Mouse (Mus musculus) forebrain, embryonic 15.5 days (tissue): ENCODE measurements at regions not wholly inside any gene's neighbourhood (a gene's known extent, or its start where the extent isn't known, plus 50 kb on each side); places are given as distances from the start of the nearest gene placed in this dataset.

ENCODE experiments used
- ATAC-seq: fragments of 200-750 bp; cut with Nextera tagmentation; replicated peaks from 2 replicates; pipeline ENCODE4 v1.8.0; 2017; ENCODE audit warnings: mild to moderate bottlenecking, moderate TSS enrichment, moderate library complexity
- H3K27ac ChIP-seq: fragments of 300-500 bp; sonication (generic); replicated peaks from 2 replicates; pipeline ENCODE4 v1.5.1; 2015; ENCODE audit warnings: mild to moderate bottlenecking, inconsistent platforms
- H3K27me3 ChIP-seq: fragments of 300-500 bp; sonication (generic); 2 replicates; pipeline ENCODE4 v1.6.1; 2015; ENCODE audit warnings: inconsistent platforms
- H3K36me3 ChIP-seq: fragments of 300-500 bp; sonication (generic); 2 replicates; pipeline ENCODE4 v1.6.1; 2015; ENCODE audit warnings: mild to moderate bottlenecking, inconsistent platforms
- H3K4me1 ChIP-seq: fragments of 300-500 bp; sonication (generic); 2 replicates; pipeline ENCODE4 v1.6.1; 2015; ENCODE audit warnings: inconsistent platforms
- H3K4me2 ChIP-seq: fragments of 300-500 bp; sonication (generic); replicated peaks from 2 replicates; pipeline ENCODE4 v1.6.1; 2015; ENCODE audit warnings: mild to moderate bottlenecking, inconsistent platforms
- H3K4me3 ChIP-seq: fragments of 300-500 bp; sonication (generic); 2 replicates; pipeline ENCODE4 v1.5.1; 2015; ENCODE audit warnings: mild to moderate bottlenecking, inconsistent platforms
- H3K9ac ChIP-seq: fragments of 300-500 bp; sonication (generic); replicated peaks from 2 replicates; pipeline ENCODE4 v1.6.1; 2015; ENCODE audit warnings: mild to moderate bottlenecking, inconsistent platforms
- H3K9me3 ChIP-seq: fragments of 300-500 bp; sonication (generic); 2 replicates; pipeline ENCODE4 v1.6.1; 2016; ENCODE audit warnings: inconsistent platforms
- WGBS: fragments of 180-500 bp; shearing (Covaris S2); methylation state at CpG from one replicate; pipeline ENCODE4 v1.1.7; 2015; ENCODE audit warnings: mixed read lengths; 5-methylcytosine and 5-hydroxymethylcytosine counted together

DNA sequence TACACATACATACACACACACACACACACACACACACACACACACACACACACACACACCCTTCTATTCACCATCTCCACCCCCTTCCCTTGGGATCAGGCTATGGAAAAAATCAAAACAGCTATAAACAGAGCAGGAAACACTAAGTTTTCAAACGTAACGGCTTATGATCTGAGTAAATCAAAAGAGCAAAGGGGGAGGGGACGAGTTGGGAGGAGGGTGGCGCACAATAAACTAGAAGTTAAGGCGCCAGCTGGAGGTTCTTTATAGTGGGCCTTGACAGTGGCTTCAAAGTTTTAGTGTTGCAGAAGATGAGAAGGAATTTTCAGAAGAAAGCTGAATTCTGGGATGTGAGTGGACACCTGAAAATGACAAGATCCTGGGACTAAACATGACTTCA lies 116.4 kb upstream of the Sash1 start:
- no peak overlapping the region for H3K4me3 ChIP-seq
- no peak overlapping the region for H3K9ac ChIP-seq
- ATAC-seq: no peak
- H3K27ac ChIP-seq: no peak overlapping the region
- no peak overlapping the region for H3K4me2 ChIP-seq
- 0 out of 2 replicates have a peak, but pooled peaks cover 3% of the 10 kb centered on the region for H3K4me1 ChIP-seq
- 77% methylated on average over 5 of the region's 5 CpGs for WGBS
- H3K27me3 ChIP-seq: no peaks in the 10 kb centered on the region
- H3K36me3 ChIP-seq: no peaks in the 10 kb centered on the region
- no peaks in the 10 kb centered on the region for H3K9me3 ChIP-seq

DNA sequence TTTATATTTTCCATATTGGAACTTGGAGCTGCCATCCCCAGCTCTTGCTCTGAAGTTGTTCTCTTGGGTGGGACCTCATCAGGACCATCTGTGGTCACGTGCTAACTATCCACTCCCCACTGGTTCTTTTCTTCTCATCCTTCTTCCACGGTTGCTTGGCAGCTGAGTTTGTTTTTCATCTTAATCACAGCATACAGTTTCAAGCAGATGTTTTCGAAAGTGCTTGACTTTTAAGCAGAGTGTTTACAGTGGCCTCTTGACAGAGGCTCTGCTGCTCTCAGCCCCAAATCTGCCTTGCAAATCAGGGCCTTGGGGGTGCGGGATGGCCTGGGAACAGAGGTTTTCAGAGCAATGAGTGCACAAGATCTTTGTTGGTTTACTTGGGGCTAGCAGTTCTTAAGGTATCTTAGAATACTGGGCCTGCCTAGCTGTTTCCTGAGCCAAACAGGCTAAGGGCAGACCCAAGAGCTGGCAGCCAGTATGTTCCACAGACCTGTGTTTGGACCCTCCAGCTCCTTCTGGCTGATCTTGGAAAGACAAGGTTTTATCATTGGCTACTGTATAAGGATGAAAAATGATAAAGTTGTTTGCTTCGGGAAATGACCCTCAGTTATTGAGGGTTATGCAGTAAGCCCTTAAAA lies 113.0 kb upstream of the Sash1 start:
- Histone ChIP-seq H3K36me3 (no peaks in the 10 kb centered on the region), H3K4me1 (no peaks in the 10 kb centered on the region), H3K27ac (no peak overlapping the region), H3K9me3 (no peaks in the 10 kb centered on the region), H3K27me3 (no peaks in the 10 kb centered on the region), H3K4me3 (no peak overlapping the region), H3K4me2 (no peak overlapping the region), H3K9ac (no peak overlapping the region)
- peak; percentile 64; the same call in 1 of the 2 replicates for ATAC-seq
- 48% methylated on average over 5 of the region's 5 CpGs for WGBS

DNA sequence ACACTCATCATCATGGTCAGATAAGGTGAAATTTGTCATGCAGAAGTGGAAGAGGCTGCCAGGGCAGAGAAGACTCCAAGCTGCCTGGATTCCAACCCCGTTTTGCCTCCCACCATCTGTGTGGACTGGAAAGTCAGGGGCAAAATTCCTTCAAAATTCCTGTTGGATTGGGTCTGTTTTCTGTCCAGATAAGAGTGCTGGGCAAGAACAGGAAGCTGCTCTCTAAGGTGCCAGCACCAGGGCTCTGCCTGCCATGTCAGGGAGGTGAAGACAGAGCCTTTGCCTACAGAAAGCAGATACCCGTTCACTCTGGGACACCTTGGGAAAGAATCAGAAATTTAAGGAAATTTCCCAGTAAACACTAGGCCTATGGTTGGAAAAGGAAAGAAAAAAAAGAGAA lies 112.5 kb upstream of the Sash1 start:
- no peak for ATAC-seq

DNA sequence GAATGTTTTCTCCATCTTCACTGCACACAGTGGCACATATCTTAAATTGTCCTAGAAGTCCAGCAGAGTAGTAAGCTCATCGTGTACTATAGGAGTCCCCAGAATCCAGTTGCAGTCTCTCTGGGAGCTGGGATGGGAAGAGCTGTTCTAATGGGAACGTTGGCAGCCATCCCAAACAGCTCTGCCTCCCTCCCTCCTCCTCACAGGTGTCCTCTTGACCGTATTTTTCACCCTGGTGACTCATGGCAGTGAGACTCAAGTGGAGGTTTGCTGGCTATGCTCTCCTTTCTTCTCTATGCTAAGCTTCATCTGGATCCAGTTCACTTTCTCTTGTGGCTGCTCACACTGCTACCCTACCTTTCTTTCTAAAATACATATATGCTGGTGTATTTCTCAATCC lies 109.2 kb upstream of the Sash1 start:
- no peaks in the 10 kb centered on the region for H3K9me3 ChIP-seq
- no peaks in the 10 kb centered on the region for H3K27me3 ChIP-seq
- no peak overlapping the region for H3K27ac ChIP-seq
- H3K4me2 ChIP-seq: no peak overlapping the region
- H3K4me3 ChIP-seq: no peak overlapping the region
- H3K9ac ChIP-seq: no peak overlapping the region
- no peak for ATAC-seq
- no peaks in the 10 kb centered on the region for H3K4me1 ChIP-seq
- H3K36me3 ChIP-seq: no peaks in the 10 kb centered on the region
- WGBS: 61% methylated on average over 3 of the region's 3 CpGs

More for the DNA sequence above, 112.5 kb upstream of the Sash1 start:
- WGBS: 88% methylated on average over 2 of the region's 2 CpGs
- Histone ChIP-seq H3K4me3 (no peak overlapping the region), H3K27me3 (no peaks in the 10 kb centered on the region), H3K9ac (no peak overlapping the region), H3K9me3 (no peaks in the 10 kb centered on the region), H3K36me3 (no peaks in the 10 kb centered on the region), H3K4me2 (no peak overlapping the region), H3K4me1 (no peaks in the 10 kb centered on the region), H3K27ac (no peak overlapping the region)

DNA sequence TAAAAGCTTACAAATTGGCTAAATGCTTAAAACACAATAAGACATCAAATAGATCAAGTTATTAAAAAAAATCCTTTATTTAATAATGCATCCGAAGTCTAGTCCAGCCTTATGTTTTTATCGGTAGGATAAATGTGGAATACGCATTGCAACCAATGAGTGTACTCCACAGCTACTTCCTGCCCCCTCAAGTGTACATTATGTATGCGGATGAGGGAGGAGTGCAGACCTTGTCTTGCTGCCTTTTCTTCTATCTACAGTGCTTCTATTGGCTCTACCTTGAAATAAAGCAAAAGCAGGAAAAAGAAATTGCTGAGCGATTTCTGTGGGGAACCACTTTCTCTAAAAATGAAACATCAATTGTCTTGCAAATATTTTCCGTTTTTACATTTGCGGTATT lies 100.5 kb upstream of the Sash1 start:
- H3K9ac ChIP-seq: no peak overlapping the region
- H3K27me3 ChIP-seq: no peaks in the 10 kb centered on the region
- no peaks in the 10 kb centered on the region for H3K4me1 ChIP-seq
- no peaks in the 10 kb centered on the region for H3K9me3 ChIP-seq
- no peak for ATAC-seq
- H3K27ac ChIP-seq: no peak overlapping the region
- no peak overlapping the region for H3K4me3 ChIP-seq
- H3K36me3 ChIP-seq: no peaks in the 10 kb centered on the region
- no peak overlapping the region for H3K4me2 ChIP-seq
- WGBS: 65% methylated on average over 7 of the region's 7 CpGs

DNA sequence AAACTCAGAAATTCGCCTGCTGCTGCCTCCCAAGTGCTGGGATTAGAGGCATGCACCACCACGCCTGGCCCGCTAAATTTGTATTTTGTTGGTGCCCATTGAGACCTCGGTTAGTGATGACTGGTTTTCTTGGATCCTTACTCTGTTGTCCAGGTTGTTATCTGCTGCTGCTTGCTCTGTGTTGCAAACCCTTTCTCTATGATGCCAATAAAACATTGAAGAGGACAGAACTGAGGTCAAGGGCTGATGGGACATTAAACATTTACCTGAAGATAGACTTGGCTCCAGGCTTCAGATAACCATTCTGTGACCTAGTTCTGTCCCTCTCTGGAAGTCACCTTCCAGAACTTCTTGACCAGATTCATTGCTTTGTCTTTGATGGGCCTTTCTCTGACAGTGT lies 97.5 kb upstream of the Sash1 start:
- no peak overlapping the region for H3K9ac ChIP-seq
- H3K36me3 ChIP-seq: no peaks in the 10 kb centered on the region
- H3K4me2 ChIP-seq: no peak overlapping the region
- no peaks in the 10 kb centered on the region for H3K9me3 ChIP-seq
- no peak overlapping the region for H3K4me3 ChIP-seq
- no peaks in the 10 kb centered on the region for H3K4me1 ChIP-seq
- no peak overlapping the region for H3K27ac ChIP-seq
- WGBS: 84% methylated on average over 4 of the region's 4 CpGs
- ATAC-seq: no peak
- no peaks in the 10 kb centered on the region for H3K27me3 ChIP-seq

DNA sequence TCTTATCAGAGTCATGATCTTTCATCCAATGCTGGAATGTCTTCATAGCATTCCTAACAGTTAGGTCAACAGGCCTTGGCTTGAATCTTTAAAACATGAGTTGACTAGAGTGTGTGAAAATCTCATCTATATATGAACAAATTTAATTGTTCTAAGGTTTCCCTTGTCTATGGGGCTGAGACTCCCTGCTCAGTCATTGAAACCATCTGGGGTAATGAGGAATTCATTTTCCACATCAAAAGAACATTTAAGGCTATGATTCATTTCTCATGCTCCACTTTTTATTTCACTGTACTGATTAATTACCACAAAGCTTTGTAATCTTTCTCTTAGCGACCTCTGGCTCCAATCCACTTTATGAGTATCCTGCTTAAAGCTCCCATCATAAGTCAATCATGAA lies 94.7 kb upstream of the Sash1 start:
- 86% methylated on average over 1 of the region's 1 CpGs for WGBS
- H3K4me1 ChIP-seq: no peaks in the 10 kb centered on the region
- H3K27me3 ChIP-seq: no peaks in the 10 kb centered on the region
- H3K9me3 ChIP-seq: no peaks in the 10 kb centered on the region
- no peak for ATAC-seq
- no peak overlapping the region for H3K27ac ChIP-seq
- no peak overlapping the region for H3K9ac ChIP-seq
- no peak overlapping the region for H3K4me3 ChIP-seq
- H3K36me3 ChIP-seq: no peaks in the 10 kb centered on the region
- H3K4me2 ChIP-seq: no peak overlapping the region

DNA sequence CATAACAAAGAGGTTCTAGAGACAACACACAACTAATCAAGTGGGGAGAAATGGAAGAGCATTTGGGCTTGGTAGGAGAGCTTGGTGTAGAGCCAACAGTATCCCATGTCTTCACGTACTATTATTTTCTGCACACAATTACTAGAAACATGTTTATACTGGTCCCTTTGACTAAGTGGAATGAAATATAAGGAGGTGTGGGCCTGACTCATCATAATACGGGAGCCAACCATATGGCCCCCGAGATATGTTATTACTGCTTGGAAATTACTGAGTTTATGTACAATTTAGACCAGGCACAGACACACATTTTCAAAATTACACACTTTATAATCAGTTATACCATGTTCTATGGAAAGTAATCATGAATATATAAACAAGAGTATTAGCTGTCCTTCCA lies 92.7 kb upstream of the Sash1 start:
- no peak overlapping the region for H3K9ac ChIP-seq
- H3K4me1 ChIP-seq: no peaks in the 10 kb centered on the region
- no peak for ATAC-seq
- H3K4me2 ChIP-seq: no peak overlapping the region
- H3K36me3 ChIP-seq: no peaks in the 10 kb centered on the region
- H3K27ac ChIP-seq: no peak overlapping the region
- H3K4me3 ChIP-seq: no peak overlapping the region
- WGBS: 91% methylated on average over 3 of the region's 3 CpGs
- H3K27me3 ChIP-seq: no peaks in the 10 kb centered on the region
- H3K9me3 ChIP-seq: no peaks in the 10 kb centered on the region

DNA sequence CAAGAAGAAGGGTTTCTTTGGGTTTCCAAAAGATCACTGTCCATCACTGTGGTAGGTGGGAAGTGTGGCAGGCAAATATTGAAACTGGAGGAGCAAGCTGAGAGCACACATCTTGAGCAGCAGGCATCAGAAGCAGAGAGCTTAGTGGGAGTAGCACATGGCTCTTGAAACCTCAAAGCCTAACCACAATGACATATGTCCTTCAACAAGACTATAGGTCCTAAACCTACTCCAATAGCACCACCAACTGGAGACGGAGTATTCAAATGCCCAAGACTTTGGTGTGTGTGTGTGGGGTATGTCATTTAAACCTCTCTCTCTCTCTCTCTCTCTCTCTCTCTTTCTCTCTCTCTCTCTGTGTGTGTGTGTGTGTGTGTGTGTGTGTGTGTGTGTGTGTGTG lies 88.1 kb upstream of the Sash1 start:
- H3K4me1 ChIP-seq: peaks cover 9% of the 10 kb centered on the region
- H3K36me3 ChIP-seq: no peaks in the 10 kb centered on the region
- no peak overlapping the region for H3K4me2 ChIP-seq
- no peaks in the 10 kb centered on the region for H3K27me3 ChIP-seq
- H3K27ac ChIP-seq: no peak overlapping the region
- WGBS: 55% methylated on average over 1 of the region's 1 CpGs
- H3K4me3 ChIP-seq: no peak overlapping the region
- H3K9me3 ChIP-seq: no peaks in the 10 kb centered on the region
- no peak for ATAC-seq
- H3K9ac ChIP-seq: no peak overlapping the region

DNA sequence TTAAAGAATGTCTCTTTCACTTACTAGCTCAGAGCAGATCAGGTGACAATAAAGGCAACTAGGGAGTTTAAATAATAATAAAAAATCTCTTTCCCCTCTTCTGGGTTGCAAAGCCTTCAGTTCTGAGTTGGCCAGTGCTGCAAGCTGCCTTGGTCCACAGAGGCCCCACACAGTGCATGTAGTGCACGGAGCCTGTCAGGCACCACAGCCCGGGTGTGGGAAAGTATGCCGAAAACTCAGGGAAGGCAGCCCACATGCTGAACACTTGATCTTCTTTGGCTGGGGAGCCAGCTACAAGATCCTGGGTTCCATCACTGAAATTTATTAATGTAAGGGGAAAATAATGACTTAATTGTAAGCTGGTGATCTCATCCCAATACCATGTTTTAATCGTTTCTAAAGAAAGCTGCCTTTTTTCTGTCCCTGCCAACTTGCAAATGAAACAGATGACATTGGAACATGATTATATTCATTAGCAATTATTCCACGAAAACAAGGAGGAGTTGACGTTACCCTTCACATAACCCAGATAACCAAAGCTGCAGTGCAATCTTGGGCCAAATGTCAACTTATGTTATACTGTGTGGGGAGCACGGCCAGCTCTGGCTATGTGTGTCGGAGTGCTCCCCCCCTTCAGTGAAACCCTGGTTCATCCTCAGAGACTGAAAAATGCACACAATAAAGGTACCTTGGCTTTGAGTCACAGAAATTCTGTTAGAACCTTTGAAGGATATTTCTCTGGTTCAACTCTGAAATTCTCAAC lies 87.1 kb upstream of the Sash1 start:
- Histone ChIP-seq H3K4me1 (peaks cover 9% of the 10 kb centered on the region), H3K27ac (no peak overlapping the region), H3K4me2 (no peak overlapping the region), H3K4me3 (no peak overlapping the region), H3K9me3 (no peaks in the 10 kb centered on the region), H3K9ac (no peak overlapping the region), H3K27me3 (no peaks in the 10 kb centered on the region), H3K36me3 (no peaks in the 10 kb centered on the region)
- 46% methylated on average over 8 of the region's 8 CpGs for WGBS
- 0 out of 2 replicates have a peak, but pooled peaks have one; percentile 64 for ATAC-seq

DNA sequence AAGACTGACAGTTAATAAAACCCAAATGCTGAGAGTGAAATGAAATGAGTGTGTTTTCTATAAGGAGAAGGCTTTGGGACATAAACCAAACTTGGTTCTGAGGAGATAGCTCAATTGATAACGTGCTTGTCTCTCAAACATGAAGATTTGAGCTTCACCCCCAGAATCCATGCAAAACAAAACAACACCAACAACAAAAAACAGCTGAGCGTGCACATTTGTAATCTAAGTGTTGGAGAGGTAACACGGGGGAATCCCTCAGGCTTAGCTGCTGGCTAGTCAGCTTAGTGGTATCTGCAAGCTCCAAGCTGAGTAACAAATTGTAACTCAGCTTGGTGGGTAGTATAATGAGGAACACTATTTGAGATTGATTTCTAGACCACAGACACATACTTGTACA lies 84.9 kb upstream of the Sash1 start:
- 82% methylated on average over 3 of the region's 3 CpGs for WGBS
- Histone ChIP-seq H3K4me2 (no peak overlapping the region), H3K4me3 (no peak overlapping the region), H3K9me3 (no peaks in the 10 kb centered on the region), H3K4me1 (peaks cover 9% of the 10 kb centered on the region), H3K36me3 (no peaks in the 10 kb centered on the region), H3K27ac (no peak overlapping the region), H3K27me3 (no peaks in the 10 kb centered on the region), H3K9ac (no peak overlapping the region)
- ATAC-seq: no peak

DNA sequence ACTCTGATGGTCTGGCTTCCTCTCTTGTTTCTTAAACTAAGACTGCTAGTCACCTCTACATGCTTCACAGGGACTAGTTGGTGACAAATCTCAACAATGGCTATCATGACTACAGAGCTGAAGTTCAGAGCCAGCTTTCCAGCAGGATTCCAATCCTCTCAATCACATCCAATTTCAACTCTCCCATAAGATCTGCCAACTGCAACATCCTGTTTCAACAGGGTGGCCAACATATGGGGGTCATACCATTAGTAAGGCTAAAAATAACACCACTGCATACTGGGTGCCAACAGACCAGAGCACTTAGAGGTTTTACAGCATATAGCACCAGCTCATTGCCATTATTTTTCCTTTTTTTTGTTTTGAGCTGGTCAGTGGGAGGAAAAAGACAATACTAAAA lies 83.7 kb upstream of the Sash1 start:
- no peak overlapping the region for H3K27ac ChIP-seq
- no peaks in the 10 kb centered on the region for H3K36me3 ChIP-seq
- no peak for ATAC-seq
- no peak overlapping the region for H3K9ac ChIP-seq
- H3K4me3 ChIP-seq: no peak overlapping the region
- peaks cover 9% of the 10 kb centered on the region for H3K4me1 ChIP-seq
- H3K27me3 ChIP-seq: no peaks in the 10 kb centered on the region
- no peak overlapping the region for H3K4me2 ChIP-seq
- H3K9me3 ChIP-seq: no peaks in the 10 kb centered on the region

DNA sequence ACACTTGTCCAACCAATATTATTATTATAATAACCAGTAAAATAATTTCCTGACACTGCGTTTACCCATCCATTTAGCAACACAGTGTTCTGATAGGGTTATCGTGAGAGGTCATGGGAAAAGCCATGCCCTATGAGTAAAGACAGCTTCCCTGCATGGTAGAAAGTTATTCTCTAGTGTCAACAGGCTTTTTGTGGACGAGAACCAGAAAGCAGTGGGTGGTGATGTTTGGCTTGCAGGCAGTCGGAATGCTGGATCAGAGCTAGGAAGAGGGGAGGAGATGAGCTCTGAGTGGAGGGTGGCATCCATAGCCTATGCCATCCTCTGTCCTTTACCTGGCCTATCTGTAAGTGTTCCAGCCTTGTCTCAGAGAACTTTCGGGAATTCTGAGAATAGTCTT lies 83.1 kb upstream of the Sash1 start:
- no peaks in the 10 kb centered on the region for H3K9me3 ChIP-seq
- no peak for ATAC-seq
- no peak overlapping the region for H3K4me3 ChIP-seq
- no peak overlapping the region for H3K4me2 ChIP-seq
- H3K27me3 ChIP-seq: no peaks in the 10 kb centered on the region
- peaks cover 9% of the 10 kb centered on the region for H3K4me1 ChIP-seq
- WGBS: 79% methylated on average over 5 of the region's 5 CpGs
- no peak overlapping the region for H3K27ac ChIP-seq
- H3K9ac ChIP-seq: no peak overlapping the region
- H3K36me3 ChIP-seq: no peaks in the 10 kb centered on the region
